Mouse (Mus musculus): ENCODE results near the gene Icos. TPM values are rescaled to one million over a fixed set of nuclear protein-coding genes. Genes with fewer than 3 reads are reported as not detected.

Gene Icos
- total RNA-seq, 1 experiment from 2014 or later: 1.6 TPM

GRCm38 (mm10) chr1:61026712-61027111 lies 49.0 kb downstream of the Icos start:
- no peak for ATAC-seq (ENCODE audit: extremely low read depth, insufficient number of reproducible peaks, low FRiP score, poor library complexity, severe bottlenecking)

DNA sequence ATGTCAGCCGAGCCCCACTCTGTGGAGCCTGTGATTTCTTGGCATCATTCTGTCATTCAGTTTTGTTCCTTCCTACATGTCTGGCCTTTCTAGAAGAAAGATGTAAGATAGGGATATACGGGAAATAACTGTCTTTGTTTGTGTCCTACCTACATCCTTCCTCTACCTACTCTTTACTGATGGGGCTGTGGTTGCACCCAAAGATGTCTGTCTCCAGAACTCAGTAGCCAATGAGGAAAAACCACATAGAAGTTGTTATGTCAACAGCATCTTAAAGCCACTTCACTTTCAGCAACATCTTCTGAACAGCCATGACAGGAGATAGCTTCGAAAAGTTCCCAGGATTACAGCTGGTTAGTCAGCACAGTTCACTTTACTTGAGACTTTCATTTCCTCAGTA lies 49.8 kb downstream of the Icos start:
- no peak for ATAC-seq (ENCODE audit: extremely low read depth, insufficient number of reproducible peaks, low FRiP score, poor library complexity, severe bottlenecking)

- no peak for ATAC-seq (ENCODE audit: extremely low read depth, insufficient number of reproducible peaks, low FRiP score, poor library complexity, severe bottlenecking)
These were observed 52.2 kb downstream of the Icos start for GRCm38 (mm10) chr1:61029919-61030318.

DNA sequence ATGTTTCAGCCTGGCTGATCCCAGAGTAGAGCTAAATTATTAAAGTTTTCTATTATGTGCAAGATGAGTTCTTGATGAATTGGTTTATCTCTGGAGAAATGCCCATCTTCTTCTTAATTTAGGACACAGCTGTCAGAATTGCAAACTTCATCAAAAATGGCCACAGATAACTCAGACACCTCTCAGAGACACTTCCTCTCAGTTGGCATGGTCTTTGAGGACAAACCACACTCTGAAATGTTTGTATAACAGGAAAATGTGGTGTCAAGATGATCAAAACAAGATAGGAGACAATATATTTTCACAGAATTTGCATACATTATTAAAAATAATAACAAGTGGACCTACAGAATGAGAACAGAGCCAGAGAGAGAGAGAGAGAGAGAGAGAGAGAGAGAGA lies 52.8 kb downstream of the Icos start:
- ATAC-seq (ENCODE audit: extremely low read depth, insufficient number of reproducible peaks, low FRiP score, poor library complexity, severe bottlenecking): no peak

DNA sequence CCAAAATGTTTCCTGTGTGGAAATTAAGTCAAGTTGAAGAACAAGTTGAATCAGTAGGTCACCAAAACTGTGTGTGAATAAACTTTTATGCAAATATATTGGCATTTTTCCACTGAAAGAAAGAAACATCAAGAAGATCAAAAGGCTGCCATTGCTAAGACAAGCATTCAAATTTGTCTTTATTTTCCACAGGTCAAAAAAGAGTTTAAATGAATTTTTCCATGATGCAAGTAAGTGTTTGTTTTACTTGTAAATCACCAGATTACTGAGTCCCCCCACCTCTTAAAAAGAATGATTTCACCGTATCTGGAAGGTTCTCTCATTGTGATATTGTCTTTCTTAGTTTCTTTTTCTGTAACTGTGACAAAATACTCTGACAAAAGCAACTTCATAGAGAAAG lies 57.5 kb downstream of the Icos start:
- ATAC-seq (ENCODE audit: extremely low read depth, insufficient number of reproducible peaks, low FRiP score, poor library complexity, severe bottlenecking): no peak

GRCm38 (mm10) chr1:61038223-61038622 lies 60.5 kb downstream of the Icos start:
- no peak for ATAC-seq (ENCODE audit: extremely low read depth, insufficient number of reproducible peaks, low FRiP score, poor library complexity, severe bottlenecking)

DNA sequence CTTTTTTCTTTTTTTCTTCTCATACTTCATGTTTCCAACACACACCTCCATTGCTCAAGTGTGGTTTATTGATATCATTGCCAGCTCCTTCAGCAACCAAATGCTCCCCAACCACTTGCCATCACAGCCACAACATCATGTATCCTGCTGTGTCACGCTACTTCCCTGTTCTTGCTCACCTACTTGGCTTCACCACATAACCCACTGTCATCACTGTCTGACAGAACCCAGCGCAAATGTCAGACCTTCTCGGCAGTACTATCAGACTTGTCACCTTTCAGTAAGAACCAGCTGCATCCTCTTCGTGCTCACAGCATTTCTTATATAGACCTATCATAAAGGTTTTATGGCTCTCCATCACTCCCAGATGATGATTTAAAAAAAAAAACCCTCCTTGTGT lies 61.6 kb downstream of the Icos start:
- ATAC-seq (ENCODE audit: extremely low read depth, insufficient number of reproducible peaks, low FRiP score, poor library complexity, severe bottlenecking): no peak

DNA sequence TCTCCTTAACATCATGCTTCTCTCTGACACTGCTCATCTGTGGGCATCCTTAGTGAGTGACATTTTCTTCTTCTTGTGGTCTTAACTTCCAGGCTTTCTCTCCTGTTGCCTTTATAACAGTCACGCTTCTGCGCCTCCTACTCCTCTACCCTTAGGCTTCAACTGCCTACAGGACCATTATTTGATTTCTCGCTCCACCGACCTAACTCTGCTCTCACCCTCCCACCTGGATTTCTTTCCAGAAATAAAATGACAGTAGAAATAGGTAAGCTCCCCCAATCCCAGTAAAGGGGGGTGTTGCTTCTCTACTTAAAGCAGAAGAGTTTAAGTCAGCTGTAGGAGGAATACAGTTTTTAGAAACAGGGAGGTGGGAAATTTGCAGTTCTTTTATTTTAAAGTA lies 62.7 kb downstream of the Icos start:
- no peak for ATAC-seq (ENCODE audit: extremely low read depth, insufficient number of reproducible peaks, low FRiP score, poor library complexity, severe bottlenecking)

- ATAC-seq (ENCODE audit: extremely low read depth, insufficient number of reproducible peaks, low FRiP score, poor library complexity, severe bottlenecking): no peak
These were observed 65.1 kb downstream of the Icos start for GRCm38 (mm10) chr1:61042842-61043241.

- no peak for ATAC-seq (ENCODE audit: extremely low read depth, insufficient number of reproducible peaks, low FRiP score, poor library complexity, severe bottlenecking)
These were observed 68.5 kb downstream of the Icos start for GRCm38 (mm10) chr1:61046055-61046705.

DNA sequence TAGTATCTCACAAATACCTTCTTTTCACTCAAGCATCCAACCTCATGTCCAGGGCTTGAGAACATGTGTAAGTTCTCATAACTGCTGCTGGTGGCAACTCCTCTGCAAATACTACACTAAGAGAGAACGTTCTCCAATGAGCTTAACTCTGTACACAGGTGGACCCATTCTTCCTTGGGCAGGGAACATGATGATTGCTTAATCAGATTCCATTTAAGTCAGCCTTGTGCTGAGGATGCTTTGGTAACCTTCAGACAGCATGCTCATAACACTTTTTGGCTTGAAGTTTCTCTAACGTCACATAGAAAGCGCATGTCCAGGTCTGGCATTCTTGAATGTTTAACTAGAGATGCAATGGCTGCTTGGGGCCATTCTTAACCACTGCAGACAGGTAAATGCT lies 69.6 kb downstream of the Icos start:
- ATAC-seq (ENCODE audit: extremely low read depth, insufficient number of reproducible peaks, low FRiP score, poor library complexity, severe bottlenecking): no peak

Other genes starting within 250 kb of the Icos start
- gene Ctla4, start 90.9 kb upstream of the Icos start, total RNA-seq (2017): 2.9 and 4.5 TPM in 2 replicates

Data from neutrophil, adult 5-6 weeks (primary cell).